Mouse (Mus musculus) embryonic facial prominence, embryonic 14.5 days (tissue): ENCODE results near the gene Tmem246. TPM values are rescaled to one million over a fixed set of nuclear protein-coding genes. Genes with fewer than 3 reads are reported as not detected.

Experiments
- ATAC-seq: fragments of 200-750 bp; cut with Nextera tagmentation; 2 replicates; pipeline ENCODE4 v1.8.0; 2017; ENCODE audit warnings: low read depth, moderate number of reproducible peaks, moderate TSS enrichment
- DNase-seq: peaks from one replicate; pipeline ENCODE4 v3.0.0-alpha.2; 2015; ENCODE audit warnings: low spot score
- H3K27ac ChIP-seq: fragments of 300-500 bp; sonication (generic); replicated peaks from 2 replicates; pipeline ENCODE4 v1.5.1; 2014; ENCODE audit warnings: low read depth, mild to moderate bottlenecking, low read length, moderate library complexity
- H3K27me3 ChIP-seq: fragments of 300-500 bp; sonication (generic); replicated peaks from 2 replicates; pipeline ENCODE4 v1.6.1; 2014; ENCODE audit warnings: low read length; ENCODE audit not compliant: control insufficient read depth, insufficient read depth
- H3K36me3 ChIP-seq: fragments of 300-500 bp; sonication (generic); 2 replicates; pipeline ENCODE4 v1.6.1; 2014; ENCODE audit warnings: low read length, mixed read lengths; ENCODE audit not compliant: control insufficient read depth, insufficient read depth
- H3K4me1 ChIP-seq: fragments of 300-500 bp; sonication (generic); 2 replicates; pipeline ENCODE4 v1.6.1; 2014; ENCODE audit warnings: antibody characterized with exemption, low read length; ENCODE audit not compliant: control insufficient read depth, insufficient read depth
- H3K4me2 ChIP-seq: fragments of 300-500 bp; sonication (generic); 2 replicates; pipeline ENCODE4 v1.6.1; 2014; ENCODE audit warnings: low read depth, mild to moderate bottlenecking, low read length, moderate library complexity, mixed read lengths
- H3K4me3 ChIP-seq: fragments of 300-500 bp; sonication (generic); 2 replicates; pipeline ENCODE4 v1.5.1; 2014; ENCODE audit warnings: low read depth, mild to moderate bottlenecking, low read length
- H3K9ac ChIP-seq: fragments of 300-500 bp; sonication (generic); 2 replicates; pipeline ENCODE4 v1.6.1; 2014; ENCODE audit warnings: low read depth, mild to moderate bottlenecking, low read length, moderate library complexity, mixed read lengths
- H3K9me3 ChIP-seq: fragments of 300-500 bp; sonication (generic); 2 replicates; pipeline ENCODE4 v1.6.1; 2016; ENCODE audit warnings: low read length; ENCODE audit not compliant: control insufficient read depth
- WGBS: fragments of 180-500 bp; shearing (Covaris S2); extraction: QIAGEN DNeasy Blood & Tissue Kit; methylation state at CpG from one replicate; pipeline ENCODE4 v1.1.7; 2014; 5-methylcytosine and 5-hydroxymethylcytosine counted together
- polyA plus RNA-seq: library from polyadenylated mRNA; unstranded; fragments of >200 nt; fragmentation: Nextera tagmentation; extraction: Ambion mirVana; gene quantifications from 2 replicates; pipeline ENCODE4 v1.2.1, GENCODE M21; 2014

Tmem246 gene
- polyA plus RNA-seq, 1 experiment from 2014 or later: 34.0 TPM

GRCm38 (mm10) chr4:49558181-49558580 lies 39.5 kb downstream of the Tmem246 start:
- no peaks in the 10 kb centered on the region for H3K27me3 ChIP-seq
- DNase-seq (no peak), ATAC-seq (no peak)

GRCm38 (mm10) chr4:49557375-49557774 lies 40.3 kb downstream of the Tmem246 start:
- Histone ChIP-seq H3K9ac (no peak overlapping the region), H3K9me3 (no peaks in the 10 kb centered on the region), H3K27me3 (no peaks in the 10 kb centered on the region), H3K4me2 (no peak overlapping the region), H3K36me3 (no peaks in the 10 kb centered on the region), H3K4me3 (no peak overlapping the region), H3K4me1 (no peaks in the 10 kb centered on the region), H3K27ac (no peak overlapping the region)
- 100% methylated on average over 4 of the region's 7 CpGs for WGBS
- no peak for ATAC-seq
- DNase-seq: no peak

More at GRCm38 (mm10) chr4:49558181-49558580, 39.5 kb downstream of the Tmem246 start:
- Histone ChIP-seq H3K27ac (no peak overlapping the region), H3K9me3 (no peaks in the 10 kb centered on the region), H3K4me1 (no peaks in the 10 kb centered on the region), H3K4me2 (no peak overlapping the region), H3K36me3 (no peaks in the 10 kb centered on the region), H3K9ac (no peak overlapping the region), H3K4me3 (no peak overlapping the region)
- 71% methylated on average over 2 of the region's 2 CpGs for WGBS

- no peaks in the 10 kb centered on the region for H3K36me3 ChIP-seq
- DNase-seq (no peak), ATAC-seq (no peak)
- H3K27ac ChIP-seq: no peak overlapping the region
- H3K4me3 ChIP-seq: no peak overlapping the region
- WGBS: 87% methylated on average over 5 of the region's 5 CpGs
- no peak overlapping the region for H3K4me2 ChIP-seq
- no peaks in the 10 kb centered on the region for H3K27me3 ChIP-seq
- H3K4me1 ChIP-seq: no peaks in the 10 kb centered on the region
- H3K9ac ChIP-seq: no peak overlapping the region
- H3K9me3 ChIP-seq: no peaks in the 10 kb centered on the region
These were observed 44.3 kb downstream of the Tmem246 start for GRCm38 (mm10) chr4:49553380-49553779.

- no peaks in the 10 kb centered on the region for H3K4me1 ChIP-seq
These were observed 48.3 kb downstream of the Tmem246 start, which contains the start of gene Aldob for GRCm38 (mm10) chr4:49549383-49549782. Gene Aldob (minus strand): TSS chr4:49549546.

GRCm38 (mm10) chr4:49547544-49548219 lies 50.0 kb downstream of the Tmem246 start:
- 83% methylated on average over 7 of the region's 7 CpGs for WGBS
- Histone ChIP-seq H3K9ac (no peak overlapping the region), H3K4me3 (no peak overlapping the region), H3K9me3 (no peaks in the 10 kb centered on the region), H3K4me1 (no peaks in the 10 kb centered on the region), H3K27me3 (no peaks in the 10 kb centered on the region), H3K27ac (no peak overlapping the region), H3K4me2 (no peak overlapping the region), H3K36me3 (no peaks in the 10 kb centered on the region)
- ATAC-seq: no peak
- DNase-seq: no peak

More at GRCm38 (mm10) chr4:49549383-49549782, 48.3 kb downstream of the Tmem246 start, which contains the start of gene Aldob:
- no peaks in the 10 kb centered on the region for H3K36me3 ChIP-seq
- H3K27me3 ChIP-seq: no peaks in the 10 kb centered on the region
- H3K27ac ChIP-seq: no peak within 1 kb of the TSS
- no peak within 1 kb of the TSS for H3K4me2 ChIP-seq
- DNase-seq: no peak
- WGBS: 59% methylated on average over 3 of the region's 3 CpGs
- no peak within 1 kb of the TSS for H3K4me3 ChIP-seq
- ATAC-seq: no peak
- no peaks in the 10 kb centered on the region for H3K9me3 ChIP-seq
- no peak within 1 kb of the TSS for H3K9ac ChIP-seq

GRCm38 (mm10) chr4:49546873-49547543 lies 50.7 kb downstream of the Tmem246 start:
- WGBS: 71% methylated on average over 6 of the region's 6 CpGs
- H3K4me3 ChIP-seq: no peak overlapping the region
- H3K9ac ChIP-seq: no peak overlapping the region
- no peak overlapping the region for H3K27ac ChIP-seq
- H3K4me2 ChIP-seq: no peak overlapping the region
- H3K9me3 ChIP-seq: no peaks in the 10 kb centered on the region
- H3K27me3 ChIP-seq: no peaks in the 10 kb centered on the region
- ATAC-seq (no peak), DNase-seq (no peak)
- H3K36me3 ChIP-seq: no peaks in the 10 kb centered on the region
- no peaks in the 10 kb centered on the region for H3K4me1 ChIP-seq

GRCm38 (mm10) chr4:49546026-49546425 lies 51.6 kb downstream of the Tmem246 start:
- 86% methylated on average over 2 of the region's 2 CpGs for WGBS
- no peak for ATAC-seq

GRCm38 (mm10) chr4:49540966-49541365 lies 56.7 kb downstream of the Tmem246 start:
- DNase-seq (no peak), ATAC-seq (no peak)
- Histone ChIP-seq H3K27me3 (no peaks in the 10 kb centered on the region), H3K27ac (no peak overlapping the region), H3K4me2 (no peak overlapping the region), H3K9ac (no peak overlapping the region), H3K9me3 (no peaks in the 10 kb centered on the region), H3K36me3 (no peaks in the 10 kb centered on the region), H3K4me1 (no peaks in the 10 kb centered on the region), H3K4me3 (no peak overlapping the region)
- WGBS: 79% methylated on average over 3 of the region's 3 CpGs

More at GRCm38 (mm10) chr4:49546026-49546425, 51.6 kb downstream of the Tmem246 start:
- no peak overlapping the region for H3K9ac ChIP-seq
- no peak overlapping the region for H3K27ac ChIP-seq
- no peaks in the 10 kb centered on the region for H3K27me3 ChIP-seq
- no peak for DNase-seq
- no peaks in the 10 kb centered on the region for H3K9me3 ChIP-seq
- no peak overlapping the region for H3K4me3 ChIP-seq
- H3K4me1 ChIP-seq: no peaks in the 10 kb centered on the region
- no peak overlapping the region for H3K4me2 ChIP-seq
- H3K36me3 ChIP-seq: no peaks in the 10 kb centered on the region
